Comparison of ENCODE assay signal across 10 mouse cellular contexts in genomic region chr11:49650994-49651761, GRCm38 (mm10). TPM values are rescaled to one million over a fixed set of nuclear protein-coding genes. Genes with fewer than 3 reads are reported as not detected.
DNase-seq lines count a peak whose midpoint lies in the region; ATAC-seq and TF ChIP-seq lines count a peak whose summit lies in the region.
"Had no signal": no experiment of that assay in that cellular context is flagged by ENCODE, and none has a peak within 500 bp of the region (broad histone marks: within the 10 kb centered on the region; RNA-seq: fewer than 3 reads in every experiment).

No protein-coding gene starts in this region.

- H3K36me3 ChIP-seq in liver, postnatal 0 days (replicated peaks; ENCODE audit: insufficient read depth, low read length), result no peaks in the 10 kb centered on the region
- H3K36me3 ChIP-seq: midbrain, embryonic 13.5 days had no signal

- peak overlapping the region; percentile 53; the same call in 1 of the 2 replicates for H3K4me2 ChIP-seq in liver, postnatal 0 days (ENCODE audit: low read depth, low read length)
- H3K4me2 ChIP-seq: midbrain, embryonic 13.5 days had no signal

- WGBS in liver, postnatal 0 days (ENCODE audit: insufficient replicate concordance), result 41% methylated on average over 16 of the region's 16 CpGs

- TF ChIP-seq CTCF in liver, postnatal 0 days (IDR thresholded peaks at IDR 0.05; ENCODE audit: low read depth), result no peak

- peak; percentile 46 for TF ChIP-seq EP300 in liver, postnatal 0 days (IDR thresholded peaks at IDR 0.05; ENCODE audit: low read depth)

- DNase-seq in adrenal gland, postnatal 14 days, result peak; percentile 28
- DNase-seq in adrenal gland, adult 18-20 months (ENCODE audit: low spot score in 2 of 2), result no peak
- DNase-seq in left cerebral cortex, adult 11 months (ENCODE audit: low spot score), result peak; percentile 55
- no peak for DNase-seq in left cerebral cortex, postnatal 4 days
- no peak for DNase-seq in liver, postnatal 0 days
- DNase-seq in adipocyte (ENCODE audit: low spot score), result no peak
- DNase-seq in embryo, embryonic 10 days (ENCODE audit: low spot score), result no peak

- peaks cover 19% of the 10 kb centered on the region for H3K4me1 ChIP-seq in liver, postnatal 0 days (ENCODE audit: insufficient read depth)

- H3K9me3 ChIP-seq in liver, postnatal 0 days (ENCODE audit: low read length), result no peaks in the 10 kb centered on the region
- H3K9me3 ChIP-seq: midbrain, embryonic 13.5 days had no signal

- no peaks in the 10 kb centered on the region for H3K27me3 ChIP-seq in liver, postnatal 0 days (ENCODE audit: insufficient read depth, low read length)
- H3K27me3 ChIP-seq: midbrain, embryonic 13.5 days had no signal

- H3K9ac ChIP-seq in liver, postnatal 0 days (replicated peaks), result no peak overlapping the region
- H3K9ac ChIP-seq: midbrain, embryonic 13.5 days had no signal

- intact Hi-C loops in left cerebral cortex, postnatal 4 days (cut with DNase I), result loop anchor here (10.0 kb wide), 1 partner anchor 304 kb away; no protein-coding TSS in a partner anchor

- peak overlapping the region; percentile 20 for H3K27ac ChIP-seq in liver, postnatal 0 days (ENCODE audit: low read depth)
- H3K27ac ChIP-seq: midbrain, embryonic 13.5 days had no signal

- 0 out of 2 replicates have a peak, but pooled peaks have one; percentile 41 for ATAC-seq in erythroblast, adult 5-6 weeks (replicated peaks; ENCODE audit: low FRiP score, poor library complexity, severe bottlenecking)
- peak; percentile 60 for ATAC-seq in liver, postnatal 0 days
- ATAC-seq: midbrain, embryonic 13.5 days had no signal

- no peak overlapping the region for H3K4me3 ChIP-seq in liver, postnatal 0 days (ENCODE audit: low read depth, low read length)
- H3K4me3 ChIP-seq: midbrain, embryonic 13.5 days had no signal

RNA-seq across cellular contexts. Expression of gene Scgb3a1, which starts 12.2 kb away (rescaled TPM):
- total RNA-seq in adrenal gland, postnatal 14 days (2021), result not detected in 2 replicates
- total RNA-seq in adrenal gland, adult 18-20 months (2021), result not detected
- total RNA-seq in left cerebral cortex, postnatal 4 days (2021), result not detected
- total RNA-seq in erythroblast, adult 5-6 weeks (2015; ENCODE audit: low replicate concordance), result not detected in 2 replicates
- total RNA-seq in erythroblast, adult 5-6 weeks (2017; ENCODE audit: low replicate concordance), result not detected in 2 replicates
- polyA plus RNA-seq in liver, postnatal 0 days (2015; fragmentation: Nextera tagmentation; extraction: Ambion mirVana), result 0.25 and 0.33 TPM in 2 replicates
- total RNA-seq: gastrocnemius, adult 18-20 months had no signal
- polyA plus RNA-seq: midbrain, embryonic 13.5 days had no signal

RNA-seq across cellular contexts. Expression of gene Flt4, which starts 42.1 kb away (rescaled TPM):
- 17.5 and 18.4 TPM in 2 replicates for total RNA-seq in adrenal gland, postnatal 14 days (2021)
- total RNA-seq in adrenal gland, adult 18-20 months (2021), result 10 to 100 TPM; 14.4 to 14.5 TPM
- 1 to 10 TPM; 3.8 to 4.2 TPM for total RNA-seq in left cerebral cortex, postnatal 4 days (2021)
- not detected in 2 replicates for total RNA-seq in erythroblast, adult 5-6 weeks (2015; ENCODE audit: low replicate concordance)
- total RNA-seq in erythroblast, adult 5-6 weeks (2017; ENCODE audit: low replicate concordance), result not detected in 2 replicates
- polyA plus RNA-seq in liver, postnatal 0 days (2015; fragmentation: Nextera tagmentation; extraction: Ambion mirVana), result 4.3 and 4.9 TPM in 2 replicates

Comparison
In these comparisons a context has a peak if more than half of its experiments do, and no peak if none do; other contexts are left out.
1. DNase-seq: peak in adrenal gland, postnatal 14 days (single experiment) and left cerebral cortex, adult 11 months (single experiment); none in adrenal gland, adult 18-20 months (0 of 2), left cerebral cortex, postnatal 4 days (single experiment), liver, postnatal 0 days (single experiment), adipocyte (single experiment) and embryo, embryonic 10 days (single experiment).
2. RNA of gene Flt4, which starts 42.1 kb away (total RNA-seq): 17.5 to 18.4 TPM in adrenal gland, postnatal 14 days, 14.4 to 14.5 TPM in adrenal gland, adult 18-20 months and 3.8 to 4.2 TPM in left cerebral cortex, postnatal 4 days; not detected in erythroblast, adult 5-6 weeks; every median in the first group is over 4 times any median in the second.